Mouse (Mus musculus) kidney, adult 2 months (tissue): ENCODE data around the gene Gm40460.
"Not testable (repeated sequence)": the region's sequence is repeated elsewhere in the genome, so short reads cannot be mapped to it uniquely, and the experiment has no call there.

Experiments
- CTCF ChIP-seq: fragments of 200-500 bp; conservative IDR thresholded peaks from 2 replicates; pipeline ENCODE4 v1.5.1; 2011; ENCODE audit warnings: low read depth, mild to moderate bottlenecking, control low read depth, low read length, moderate library complexity, mixed read lengths; ENCODE audit not compliant: insufficient read depth, insufficient read length
- POLR2A ChIP-seq: fragments of 200-500 bp; IDR thresholded peaks from one replicate; pipeline ENCODE4 v1.6.1; 2011; ENCODE audit warnings: low read depth, low read length, control low read depth

- not testable (repeated sequence) for TF ChIP-seq POLR2A
- peak; percentile 58 for TF ChIP-seq CTCF
Measured at GRCm38 (mm10) chr7:142278183-142278582, 37.3 kb upstream of the Gm40460 start.
